Mouse (Mus musculus): ENCODE results near the gene Otx1. TPM values are rescaled to one million over a fixed set of nuclear protein-coding genes. Genes with fewer than 3 reads are reported as not detected.

The Otx1 gene
- polyA plus RNA-seq, 1 experiment: not detected

DNA sequence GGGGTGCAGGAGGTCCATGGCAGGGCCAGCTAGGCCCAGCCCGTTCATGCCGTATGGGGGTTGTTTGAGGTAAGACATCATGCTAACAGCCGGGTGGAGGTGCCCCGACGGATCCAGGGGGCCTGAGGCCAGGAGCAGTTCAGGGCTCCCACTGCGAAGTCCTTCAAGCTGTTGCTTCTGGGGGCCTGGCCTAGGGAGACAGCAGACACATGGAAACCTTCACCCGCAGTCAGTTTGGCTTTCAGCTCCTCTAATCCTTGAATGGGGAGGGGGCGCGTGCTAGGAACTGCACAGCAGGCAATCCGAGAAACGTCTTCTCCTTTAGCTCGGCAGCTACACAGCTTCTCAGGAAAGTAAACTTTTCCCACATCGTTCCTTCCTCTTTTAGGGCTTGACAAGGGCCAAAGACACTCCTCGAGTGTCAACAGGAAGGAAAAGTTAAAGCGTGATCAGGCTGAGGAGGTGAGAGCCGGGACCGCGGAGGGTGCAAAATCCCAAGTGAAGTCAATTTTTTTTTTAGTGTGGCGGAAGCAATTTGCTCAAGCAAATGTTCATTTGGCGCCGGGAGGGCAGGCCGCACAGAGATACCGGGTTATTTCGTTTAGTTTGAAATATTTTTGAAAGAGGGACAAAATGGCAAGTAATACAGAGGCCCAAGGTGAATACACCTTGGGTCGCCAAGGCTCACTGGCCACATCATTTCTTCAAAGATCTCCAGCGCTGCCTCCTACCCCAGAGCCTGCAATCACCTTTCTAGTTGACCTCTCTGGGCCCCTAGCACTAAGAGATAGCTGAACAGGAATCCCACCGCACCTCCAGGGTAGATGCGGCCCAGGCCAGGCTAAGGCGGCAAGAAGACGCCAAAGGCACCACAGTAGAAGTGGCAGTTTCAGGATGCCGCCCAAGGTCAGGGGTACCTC is 3.0 kb downstream of the Otx1 start:
- no peak for TF ChIP-seq POLR2A (IDR thresholded peaks at IDR 0.05; ENCODE audit: low read depth, low read length)
- TF ChIP-seq CTCF (IDR thresholded peaks at IDR 0.05; ENCODE audit: extremely low read depth, insufficient read depth, insufficient read length, insufficient replicate concordance): no peak
- 14% methylated on average over 31 of the region's 31 CpGs for WGBS
- DNase-seq (ENCODE audit: low read depth in 1 of 2, low spot score in 2 of 2): no peak
- Histone ChIP-seq H3K27me3 (ENCODE audit: control insufficient read depth, insufficient read depth, low read length) (peaks cover 62% of the 10 kb centered on the region), H3K4me3 (ENCODE audit: extremely low read depth, insufficient read depth, insufficient read length) (no peak overlapping the region), H3K36me3 (ENCODE audit: control insufficient read depth, insufficient read depth, low read length) (no peaks in the 10 kb centered on the region), H3K27ac (ENCODE audit: insufficient read depth, low read length) (no peak overlapping the region), H3K4me1 (ENCODE audit: control insufficient read depth, insufficient read depth, insufficient read length) (peaks cover 11% of the 10 kb centered on the region)

GRCm38 (mm10) chr11:21998141-21999047 is 4.3 kb downstream of the Otx1 start:
- Histone ChIP-seq H3K4me3 (ENCODE audit: extremely low read depth, insufficient read depth, insufficient read length) (no peak overlapping the region), H3K27ac (ENCODE audit: insufficient read depth, low read length) (no peak overlapping the region), H3K36me3 (ENCODE audit: control insufficient read depth, insufficient read depth, low read length) (no peaks in the 10 kb centered on the region), H3K4me1 (ENCODE audit: control insufficient read depth, insufficient read depth, insufficient read length) (peaks cover 9% of the 10 kb centered on the region), H3K27me3 (ENCODE audit: control insufficient read depth, insufficient read depth, low read length) (peaks cover 59% of the 10 kb centered on the region)
- TF ChIP-seq CTCF (IDR thresholded peaks at IDR 0.05; ENCODE audit: extremely low read depth, insufficient read depth, insufficient read length, insufficient replicate concordance) (no peak), POLR2A (IDR thresholded peaks at IDR 0.05; ENCODE audit: low read depth, low read length) (no peak)
- WGBS: 15% methylated on average over 32 of the region's 32 CpGs
- no peak for DNase-seq (ENCODE audit: low read depth in 1 of 2, low spot score in 2 of 2)

- Histone ChIP-seq H3K36me3 (ENCODE audit: control insufficient read depth, insufficient read depth, low read length) (no peaks in the 10 kb centered on the region), H3K27ac (ENCODE audit: insufficient read depth, low read length) (no peak overlapping the region), H3K27me3 (ENCODE audit: control insufficient read depth, insufficient read depth, low read length) (peaks cover 62% of the 10 kb centered on the region), H3K4me1 (ENCODE audit: control insufficient read depth, insufficient read depth, insufficient read length) (peaks cover 8% of the 10 kb centered on the region; the same call in 1 of the 2 replicates), H3K4me3 (ENCODE audit: extremely low read depth, insufficient read depth, insufficient read length) (no peak overlapping the region)
- TF ChIP-seq POLR2A (IDR thresholded peaks at IDR 0.05; ENCODE audit: low read depth, low read length): no peak
- 6% methylated on average over 20 of the region's 20 CpGs for WGBS
- DNase-seq (ENCODE audit: low read depth in 1 of 2, low spot score in 2 of 2): no peak
These were observed 5.0 kb downstream of the Otx1 start for GRCm38 (mm10) chr11:21997561-21998140.

- WGBS: 5% methylated on average over 63 of the region's 63 CpGs
- H3K27ac ChIP-seq (ENCODE audit: insufficient read depth, low read length): no peak overlapping the region
- no peak overlapping the region for H3K4me3 ChIP-seq (ENCODE audit: extremely low read depth, insufficient read depth, insufficient read length)
- H3K4me1 ChIP-seq (ENCODE audit: control insufficient read depth, insufficient read depth, insufficient read length): peaks cover 6% of the 10 kb centered on the region; the same call in 1 of the 2 replicates
- no peak for DNase-seq (ENCODE audit: low read depth in 1 of 2, low spot score in 2 of 2)
- H3K27me3 ChIP-seq (ENCODE audit: control insufficient read depth, insufficient read depth, low read length): peaks cover 59% of the 10 kb centered on the region
- TF ChIP-seq CTCF (IDR thresholded peaks at IDR 0.05; ENCODE audit: extremely low read depth, insufficient read depth, insufficient read length, insufficient replicate concordance) (no peak), POLR2A (IDR thresholded peaks at IDR 0.05; ENCODE audit: low read depth, low read length) (no peak)
- H3K36me3 ChIP-seq (ENCODE audit: control insufficient read depth, insufficient read depth, low read length): no peaks in the 10 kb centered on the region
These were observed 5.8 kb downstream of the Otx1 start for GRCm38 (mm10) chr11:21996661-21997560.

GRCm38 (mm10) chr11:21996325-21996647 is 6.4 kb downstream of the Otx1 start:
- no peak for DNase-seq (ENCODE audit: low read depth in 1 of 2, low spot score in 2 of 2)
- WGBS: 15% methylated on average over 13 of the region's 13 CpGs
- H3K36me3 ChIP-seq (ENCODE audit: control insufficient read depth, insufficient read depth, low read length): no peaks in the 10 kb centered on the region

More at GRCm38 (mm10) chr11:21996325-21996647, 6.4 kb downstream of the Otx1 start:
- H3K27me3 ChIP-seq (ENCODE audit: control insufficient read depth, insufficient read depth, low read length): peaks cover 53% of the 10 kb centered on the region
- no peak overlapping the region for H3K4me3 ChIP-seq (ENCODE audit: extremely low read depth, insufficient read depth, insufficient read length)
- TF ChIP-seq CTCF (IDR thresholded peaks at IDR 0.05; ENCODE audit: extremely low read depth, insufficient read depth, insufficient read length, insufficient replicate concordance) (no peak), POLR2A (IDR thresholded peaks at IDR 0.05; ENCODE audit: low read depth, low read length) (no peak)
- no peak overlapping the region for H3K27ac ChIP-seq (ENCODE audit: insufficient read depth, low read length)
- peaks cover 3% of the 10 kb centered on the region; the same call in 1 of the 2 replicates for H3K4me1 ChIP-seq (ENCODE audit: control insufficient read depth, insufficient read depth, insufficient read length)

All from spleen, adult 2 months (tissue).